Mouse (Mus musculus) thymus, adult 2 months (tissue): ENCODE measurements around the gene Myrf.

Experiments
- CTCF ChIP-seq: fragments of 200-500 bp; IDR thresholded peaks from 2 replicates; pipeline ENCODE4 v1.5.1; 2012; ENCODE audit warnings: mild to moderate bottlenecking, control low read depth, low read length, moderate library complexity, borderline replicate concordance; ENCODE audit not compliant: control insufficient read depth, poor library complexity, insufficient read depth; ENCODE audit errors: extremely low read depth
- POLR2A ChIP-seq: fragments of 200-500 bp; IDR thresholded peaks from 2 replicates; pipeline ENCODE4 v1.6.1; 2012; ENCODE audit warnings: mild to moderate bottlenecking, low read length, control low read depth, moderate library complexity; ENCODE audit not compliant: control insufficient read depth, poor library complexity, insufficient read depth; ENCODE audit errors: extremely low read depth

- TF ChIP-seq POLR2A (no peak), CTCF (0 out of 2 replicates have a peak, but pooled peaks have one; percentile 51)
These were observed 57.8 kb downstream of the Myrf start, which contains the start of gene Fads1 for GRCm38 (mm10) chr19:10182670-10183298.
